Mouse (Mus musculus) limb, embryonic 10.5 days (tissue): ENCODE measurements around the gene Slc3a1. TPM values are rescaled to one million over a fixed set of nuclear protein-coding genes. Genes with fewer than 3 reads are reported as not detected.

Experiments used
- DNase-seq: peaks from one replicate; pipeline ENCODE4 v3.0.0-alpha.2; 2017; ENCODE audit warnings: low spot score
- H3K27ac ChIP-seq: fragments of 300-500 bp; sonication (generic); 2 replicates; pipeline ENCODE4 v1.5.1; 2016; ENCODE audit warnings: mild to moderate bottlenecking
- H3K27me3 ChIP-seq: fragments of 300-500 bp; sonication (generic); 2 replicates; pipeline ENCODE4 v1.6.1; 2016; ENCODE audit warnings: low read depth, mild to moderate bottlenecking; ENCODE audit not compliant: poor library complexity, severe bottlenecking
- H3K36me3 ChIP-seq: fragments of 300-500 bp; sonication (generic); 2 replicates; pipeline ENCODE4 v1.6.1; 2016; ENCODE audit warnings: mild to moderate bottlenecking, moderate library complexity
- H3K4me1 ChIP-seq: fragments of 300-500 bp; sonication (generic); 2 replicates; pipeline ENCODE4 v1.6.1; 2016
- H3K4me3 ChIP-seq: fragments of 300-500 bp; sonication (generic); 2 replicates; pipeline ENCODE4 v1.5.1; 2016; ENCODE audit warnings: mild to moderate bottlenecking, moderate library complexity
- H3K9me3 ChIP-seq: fragments of 300-500 bp; sonication (generic); replicated peaks from 2 replicates; pipeline ENCODE4 v1.6.1; 2016; ENCODE audit warnings: mild to moderate bottlenecking
- WGBS: fragments of 180-500 bp; shearing (Covaris S2); methylation state at CpG from one replicate; pipeline ENCODE4 v1.1.7; 2016; 5-methylcytosine and 5-hydroxymethylcytosine counted together
- polyA plus RNA-seq: library from polyadenylated mRNA; unstranded; fragments of >200 nt; fragmentation: Nextera tagmentation; extraction: Ambion mirVana; gene quantifications from 2 replicates; pipeline ENCODE4 v1.2.1, GENCODE M21; 2016

Slc3a1 gene
- polyA plus RNA-seq, 1 experiment from 2014 or later = 0.45 TPM

DNA sequence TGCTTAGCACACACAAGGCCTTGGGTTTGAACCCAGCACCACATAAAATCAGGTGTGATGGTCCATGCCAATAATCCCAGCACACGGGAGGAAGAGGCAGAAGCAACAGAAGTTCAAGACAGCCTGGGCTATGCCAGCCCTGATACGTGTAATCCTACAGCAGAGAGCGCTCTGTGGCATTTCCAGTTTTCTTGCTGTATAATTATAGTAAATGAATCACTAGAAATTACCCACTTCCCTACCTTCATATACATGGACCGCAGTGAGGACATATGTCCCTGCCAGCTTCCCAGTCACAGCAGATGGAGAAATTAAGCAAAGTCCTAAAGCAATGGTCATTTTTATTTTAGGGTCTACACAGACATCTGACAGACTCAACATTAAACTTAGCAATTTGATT lies 45.9 kb downstream of the Slc3a1 start:
- WGBS = 93% methylated on average over 4 of the region's 4 CpGs

DNA sequence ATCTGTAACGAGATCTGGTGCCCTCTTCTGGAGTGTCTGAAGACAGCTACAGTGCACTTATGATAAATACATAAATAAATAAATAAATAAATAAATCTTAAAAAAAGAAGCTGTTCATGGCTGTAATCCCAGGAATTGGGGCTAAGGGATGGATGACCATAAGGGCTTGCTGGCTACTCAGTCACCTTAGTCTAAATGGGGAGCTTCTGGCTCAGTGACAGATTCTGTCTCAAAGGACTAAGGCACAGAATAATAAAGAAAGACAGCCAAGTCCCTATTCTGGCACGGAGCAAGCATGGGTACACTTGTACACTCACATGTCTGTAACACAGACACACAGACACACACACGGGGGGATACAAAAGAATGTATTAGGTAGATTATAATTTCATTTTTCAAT lies 51.1 kb downstream of the Slc3a1 start:
- WGBS = 97% methylated on average over 3 of the region's 3 CpGs
- H3K36me3 ChIP-seq = peaks cover 54% of the 10 kb centered on the region
- no peak for DNase-seq
- no peak overlapping the region for H3K27ac ChIP-seq
- H3K9me3 ChIP-seq = no peaks in the 10 kb centered on the region
- H3K4me1 ChIP-seq = no peaks in the 10 kb centered on the region
- no peaks in the 10 kb centered on the region for H3K27me3 ChIP-seq
- no peak overlapping the region for H3K4me3 ChIP-seq

More for the DNA sequence above, 45.9 kb downstream of the Slc3a1 start:
- no peak for DNase-seq
- Histone ChIP-seq H3K4me1 (no peaks in the 10 kb centered on the region), H3K36me3 (peaks cover 67% of the 10 kb centered on the region), H3K9me3 (no peaks in the 10 kb centered on the region), H3K27ac (no peak overlapping the region), H3K4me3 (no peak overlapping the region), H3K27me3 (no peaks in the 10 kb centered on the region)

DNA sequence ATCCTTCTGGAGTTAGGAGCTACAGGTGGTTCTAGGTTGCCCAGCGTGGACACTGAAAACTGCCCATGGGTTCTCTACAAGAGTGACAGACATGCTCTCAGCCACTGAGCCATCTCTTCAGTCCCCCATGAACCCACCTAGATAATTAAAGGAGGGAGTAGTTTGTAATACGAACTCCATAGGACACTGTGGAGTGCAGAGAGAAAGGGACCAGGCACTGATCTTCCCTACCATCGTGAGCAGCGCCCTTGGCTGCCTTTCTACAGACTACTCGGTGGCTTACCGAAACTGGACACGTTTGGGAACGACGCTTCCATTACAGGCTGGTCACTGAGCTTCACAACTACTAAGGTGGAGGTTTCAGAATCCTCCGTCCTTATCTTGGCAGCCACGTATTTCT lies 52.6 kb downstream of the Slc3a1 start:
- Histone ChIP-seq H3K27ac (no peak overlapping the region), H3K27me3 (no peaks in the 10 kb centered on the region), H3K36me3 (peaks cover 47% of the 10 kb centered on the region), H3K4me1 (no peaks in the 10 kb centered on the region), H3K4me3 (no peak overlapping the region), H3K9me3 (no peaks in the 10 kb centered on the region)
- no peak for DNase-seq
- 94% methylated on average over 11 of the region's 11 CpGs for WGBS

DNA sequence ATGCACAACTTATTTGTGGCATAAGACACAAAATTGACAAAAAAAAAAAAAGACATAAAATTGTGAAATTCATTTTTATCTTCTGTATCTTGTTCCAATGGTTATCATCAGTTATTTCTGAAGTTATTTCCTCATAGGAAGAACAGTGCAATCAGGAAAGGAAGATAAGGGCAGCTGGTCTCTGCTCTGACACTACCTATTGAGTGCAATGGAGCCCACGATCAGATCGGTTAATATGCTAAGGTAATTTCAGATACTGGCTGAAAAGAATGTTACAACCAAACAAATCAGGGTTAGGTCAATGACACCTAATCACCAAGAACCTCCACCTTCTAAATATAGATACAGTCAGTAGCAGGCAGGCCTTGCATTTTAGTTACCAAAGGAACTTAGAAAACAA lies 57.2 kb downstream of the Slc3a1 start:
- Histone ChIP-seq H3K36me3 (peaks cover 11% of the 10 kb centered on the region), H3K27me3 (no peaks in the 10 kb centered on the region), H3K4me1 (peaks cover 8% of the 10 kb centered on the region), H3K4me3 (no peak overlapping the region), H3K9me3 (no peaks in the 10 kb centered on the region), H3K27ac (no peak overlapping the region)
- DNase-seq = no peak
- WGBS = 93% methylated on average over 2 of the region's 2 CpGs

DNA sequence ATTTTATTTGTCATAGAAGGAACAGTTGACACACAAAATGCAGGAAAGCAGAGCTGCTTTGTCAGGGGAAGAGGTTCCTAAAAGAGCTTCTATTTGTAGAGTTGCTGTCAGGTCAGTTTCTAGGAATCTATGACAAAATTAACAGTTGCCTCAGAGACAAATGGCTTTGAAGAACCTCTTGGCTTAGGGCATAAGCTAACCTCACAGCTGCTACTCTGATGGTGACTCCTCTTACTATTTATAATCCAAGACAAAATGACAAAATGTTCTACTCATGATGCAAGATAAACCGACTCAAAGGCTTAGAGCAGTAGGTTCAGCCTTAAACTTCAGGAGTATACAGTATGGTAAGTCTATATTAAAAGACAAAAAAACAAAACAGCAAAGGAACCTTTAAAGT lies 58.3 kb downstream of the Slc3a1 start:
- 0 out of 2 replicates have a peak, but pooled peaks cover 4% of the 10 kb centered on the region for H3K36me3 ChIP-seq
- H3K4me1 ChIP-seq = peaks cover 14% of the 10 kb centered on the region
- no peaks in the 10 kb centered on the region for H3K27me3 ChIP-seq
- no peak for DNase-seq
- H3K27ac ChIP-seq = no peak overlapping the region
- H3K4me3 ChIP-seq = no peak overlapping the region
- 92% methylated on average over 1 of the region's 1 CpGs for WGBS
- no peaks in the 10 kb centered on the region for H3K9me3 ChIP-seq

DNA sequence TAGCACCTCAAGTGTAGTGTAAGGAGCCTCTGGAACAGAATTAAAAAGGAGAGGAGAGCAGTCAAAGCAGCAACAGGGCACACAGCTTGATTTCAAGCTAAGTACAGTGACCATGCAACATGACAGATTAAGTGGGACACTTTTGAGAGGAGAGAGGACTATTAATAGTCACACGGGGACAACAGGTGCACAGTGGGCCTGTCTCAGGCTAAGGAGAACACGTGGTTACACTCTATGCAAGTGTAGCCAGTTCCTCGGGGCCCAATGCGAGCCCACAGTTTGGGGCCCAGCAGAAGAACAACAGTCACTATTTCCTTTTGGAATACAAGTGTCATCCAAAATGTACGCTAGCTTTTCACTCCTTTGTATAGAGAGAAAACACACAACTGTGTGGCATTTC lies 59.4 kb downstream of the Slc3a1 start:
- Histone ChIP-seq H3K36me3 (0 out of 2 replicates have a peak, but pooled peaks cover 4% of the 10 kb centered on the region), H3K9me3 (no peaks in the 10 kb centered on the region), H3K27me3 (no peaks in the 10 kb centered on the region), H3K4me3 (no peak overlapping the region), H3K27ac (no peak overlapping the region), H3K4me1 (peaks cover 20% of the 10 kb centered on the region)
- DNase-seq = no peak
- WGBS = 90% methylated on average over 5 of the region's 5 CpGs

DNA sequence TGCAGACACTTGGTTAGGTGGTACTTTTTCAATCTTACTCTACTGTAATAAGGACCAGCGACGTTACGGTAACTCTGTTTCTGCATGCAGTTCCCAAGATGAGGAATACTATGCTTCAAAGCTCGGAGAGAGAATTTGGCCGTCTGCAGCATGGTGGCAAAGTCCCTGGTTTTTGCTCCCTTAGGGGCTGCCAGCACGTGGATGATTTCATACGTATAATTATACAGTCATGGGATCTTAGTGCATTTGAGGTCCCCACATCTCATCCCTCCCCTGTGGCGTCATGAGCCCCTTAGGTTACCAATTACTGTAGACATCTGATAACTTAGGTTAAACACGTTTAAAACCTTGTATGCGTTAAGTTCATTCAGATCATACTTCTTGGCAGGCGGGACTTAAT lies 60.2 kb downstream of the Slc3a1 start:
- Histone ChIP-seq H3K4me3 (no peak overlapping the region), H3K9me3 (no peaks in the 10 kb centered on the region), H3K4me1 (peaks cover 20% of the 10 kb centered on the region), H3K27ac (no peak overlapping the region), H3K27me3 (no peaks in the 10 kb centered on the region), H3K36me3 (no peaks in the 10 kb centered on the region)
- 89% methylated on average over 11 of the region's 11 CpGs for WGBS
- no peak for DNase-seq

DNA sequence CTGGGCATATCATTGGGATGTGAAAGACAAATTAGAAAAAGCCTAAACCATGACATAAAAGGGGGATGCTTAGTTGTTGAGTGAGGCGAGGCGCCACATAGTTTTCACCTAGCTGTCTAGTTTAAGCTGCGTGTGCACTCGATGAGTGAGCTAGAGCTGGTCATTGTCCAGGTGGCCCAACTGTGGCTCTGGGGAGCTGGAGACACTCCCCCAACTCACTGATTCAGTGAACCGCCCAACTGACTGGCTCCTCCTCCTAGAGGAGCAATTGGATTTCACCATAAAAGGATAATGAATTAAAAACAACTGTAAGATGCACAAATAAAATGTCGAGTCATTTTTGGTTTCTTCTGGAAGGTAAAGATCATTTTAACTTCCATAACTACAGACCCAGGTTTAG lies 60.8 kb downstream of the Slc3a1 start:
- Histone ChIP-seq H3K27ac (no peak overlapping the region), H3K4me3 (peak overlapping the region; percentile 71), H3K4me1 (peaks cover 20% of the 10 kb centered on the region), H3K9me3 (no peaks in the 10 kb centered on the region), H3K27me3 (no peaks in the 10 kb centered on the region), H3K36me3 (no peaks in the 10 kb centered on the region)
- 62% methylated on average over 6 of the region's 6 CpGs for WGBS
- DNase-seq = no peak

DNA sequence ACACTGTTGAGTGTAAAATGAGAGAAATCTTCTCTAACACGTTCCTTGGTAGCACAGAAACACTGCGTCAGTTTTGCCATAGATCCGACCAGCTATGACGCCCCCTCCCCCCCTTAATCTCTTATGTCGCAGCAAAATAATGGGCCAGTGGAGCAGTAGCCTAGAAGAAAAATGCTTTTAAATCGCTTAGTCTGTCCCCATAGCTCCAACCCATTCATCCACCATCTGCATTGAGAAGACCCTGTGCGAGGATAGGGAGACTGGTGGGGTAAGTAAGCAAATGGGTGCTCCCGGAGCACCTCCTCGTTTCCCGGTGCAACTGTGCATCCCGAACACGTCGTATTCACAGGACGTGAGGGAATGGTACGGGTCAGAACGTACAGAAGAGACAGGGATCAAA lies 61.4 kb downstream of the Slc3a1 start:
- Histone ChIP-seq H3K36me3 (no peaks in the 10 kb centered on the region), H3K9me3 (no peaks in the 10 kb centered on the region), H3K4me3 (peak overlapping the region; percentile 71), H3K4me1 (peaks cover 20% of the 10 kb centered on the region), H3K27ac (peak overlapping the region; percentile 87), H3K27me3 (no peaks in the 10 kb centered on the region)
- no peak for DNase-seq
- 1% methylated on average over 16 of the region's 16 CpGs for WGBS

DNA sequence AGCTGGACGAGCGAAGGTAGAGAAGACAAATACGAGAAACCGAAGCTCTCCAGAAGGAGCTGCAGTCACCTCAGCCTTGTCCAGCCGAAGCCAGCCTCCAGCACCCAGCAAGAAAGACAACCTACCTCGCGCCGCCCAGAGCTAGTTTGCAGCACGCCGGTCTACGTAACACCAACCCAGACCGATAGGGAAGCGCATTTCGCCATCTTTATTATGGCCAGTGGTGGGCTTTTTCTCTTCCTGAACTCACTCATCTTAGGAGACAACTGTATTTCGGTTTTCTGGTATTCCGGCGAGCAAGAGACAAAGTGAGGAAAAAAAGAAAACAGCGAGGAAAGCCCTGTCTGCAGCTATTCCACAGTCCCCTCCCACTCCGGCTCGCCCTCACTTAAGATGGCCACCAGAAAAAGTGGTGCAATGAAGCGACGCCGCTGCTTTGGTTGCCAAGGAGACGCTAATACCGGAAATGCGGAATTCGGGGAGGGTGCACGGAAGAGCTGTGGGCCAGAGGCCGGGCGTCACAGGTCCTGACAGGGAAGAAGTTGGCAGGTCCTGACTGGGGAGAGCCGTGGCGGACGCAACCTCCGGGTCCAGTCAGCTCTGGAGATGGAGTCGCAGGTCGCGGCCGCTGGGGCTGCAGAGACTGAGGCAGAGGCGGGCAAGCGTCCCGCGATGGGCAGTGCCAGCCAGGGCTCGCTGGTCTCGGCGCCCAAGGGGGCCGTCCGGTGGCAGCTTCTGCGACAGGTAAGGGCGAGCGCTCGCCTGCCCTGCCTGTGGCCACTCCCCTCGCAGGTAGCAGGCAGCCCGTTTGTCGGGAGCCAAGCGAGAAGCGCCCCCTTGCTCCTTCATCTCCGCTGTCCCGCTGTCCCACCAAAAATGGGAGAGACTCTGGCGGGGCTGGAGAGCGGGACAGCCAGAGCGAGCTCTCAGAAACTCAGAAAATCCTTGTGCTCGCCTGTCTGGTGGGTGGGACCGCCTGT lies 62.2 kb downstream of the Slc3a1 start, which contains the start of the genes Prepl and Camkmt:
Prepl (minus strand) TSS at position 122 of the 980 bp plus-strand sequence.
Camkmt (plus strand) TSS at position 433 of the 980 bp plus-strand sequence.
- DNase-seq = peak; percentile 99
- Histone ChIP-seq H3K36me3 (no peaks in the 10 kb centered on the region), H3K4me3 (peak within 1 kb of the TSS; percentile 71), H3K4me1 (peaks cover 20% of the 10 kb centered on the region), H3K27ac (peak within 1 kb of the TSS; percentile 87), H3K9me3 (no peaks in the 10 kb centered on the region), H3K27me3 (no peaks in the 10 kb centered on the region)
- under 1% methylated on average over 63 of the region's 63 CpGs for WGBS

DNA sequence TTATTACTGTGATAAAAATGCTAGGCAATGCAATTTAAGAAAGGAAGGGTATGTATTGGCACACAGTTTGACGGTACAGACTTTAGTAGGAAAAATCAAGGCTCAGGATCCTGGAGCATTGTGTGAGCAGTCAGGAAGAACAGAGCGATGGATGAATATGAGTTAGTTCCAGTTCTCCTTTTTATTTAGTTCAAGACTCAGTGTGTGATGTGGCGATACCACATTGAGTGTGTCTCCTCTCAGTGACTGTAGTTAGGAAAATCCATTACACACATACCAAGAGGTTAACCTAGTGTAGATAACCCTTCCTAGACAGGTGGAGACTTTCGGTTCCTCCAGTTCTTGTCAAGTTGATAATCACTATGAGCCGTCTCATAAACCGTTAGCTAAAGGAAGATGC lies 63.6 kb downstream of the Slc3a1 start:
- Histone ChIP-seq H3K9me3 (no peaks in the 10 kb centered on the region), H3K27me3 (no peaks in the 10 kb centered on the region), H3K4me3 (peak overlapping the region; percentile 71; the same call in 1 of the 2 replicates), H3K4me1 (peaks cover 20% of the 10 kb centered on the region), H3K27ac (no peak overlapping the region), H3K36me3 (no peaks in the 10 kb centered on the region)
- no peak for DNase-seq
- whole genome bisulfite sequencing = 92% methylated on average over 6 of the region's 6 CpGs

DNA sequence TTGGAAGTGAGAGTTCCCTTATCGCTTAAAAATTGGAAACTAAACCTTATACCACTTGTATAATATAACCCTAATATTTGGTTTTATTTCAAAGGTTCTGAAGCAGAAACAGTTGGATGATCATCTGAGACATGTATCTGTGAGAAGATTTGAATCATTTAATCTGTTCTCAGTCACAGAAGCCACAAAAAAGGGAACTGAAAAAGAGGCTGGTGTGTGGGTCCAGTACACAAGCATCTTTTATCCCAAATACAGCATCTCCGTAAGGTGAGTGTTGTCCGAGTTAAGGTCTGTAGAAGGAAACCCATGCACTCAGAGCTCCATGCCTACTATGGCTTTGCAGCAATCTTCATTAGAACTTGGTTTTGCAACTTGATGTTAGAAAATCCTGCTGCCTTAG lies 68.2 kb downstream of the Slc3a1 start:
- Histone ChIP-seq H3K4me3 (no peak overlapping the region), H3K36me3 (peaks cover 28% of the 10 kb centered on the region), H3K4me1 (peaks cover 7% of the 10 kb centered on the region), H3K9me3 (no peaks in the 10 kb centered on the region), H3K27ac (no peak overlapping the region), H3K27me3 (no peaks in the 10 kb centered on the region)
- 94% methylated on average over 3 of the region's 3 CpGs for WGBS
- no peak for DNase-seq

DNA sequence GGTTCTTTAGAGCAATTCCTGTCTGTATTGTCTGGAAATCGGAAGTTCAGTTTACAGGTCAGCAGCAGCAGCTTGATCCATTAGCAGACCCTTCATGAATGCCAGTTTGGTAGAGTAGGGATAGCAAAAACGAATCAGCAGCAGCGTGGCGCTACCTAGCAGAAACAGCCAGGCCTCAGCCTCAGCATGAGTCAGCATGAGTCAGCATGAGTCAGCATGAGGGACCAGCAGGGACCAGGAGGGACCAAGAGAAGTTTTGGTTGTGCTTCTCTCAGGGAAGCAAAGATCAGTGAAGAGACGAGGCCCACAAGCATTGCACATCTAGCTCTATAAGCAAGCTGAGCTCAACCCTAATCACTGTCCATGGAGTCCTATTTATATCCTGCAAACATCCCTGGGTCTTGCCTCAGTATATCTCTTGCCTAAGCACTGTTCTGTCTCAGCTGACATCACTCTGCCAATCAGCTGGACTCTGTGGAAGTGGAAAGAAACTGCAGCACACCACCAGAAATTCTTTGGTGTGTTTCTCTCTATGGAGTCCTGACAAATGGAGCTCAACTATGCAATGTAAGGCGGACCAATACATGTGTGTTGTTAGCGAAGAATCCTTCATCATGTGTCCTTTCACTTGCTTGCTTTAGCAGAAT lies 70.6 kb downstream of the Slc3a1 start:
- no peak overlapping the region for H3K4me3 ChIP-seq
- H3K4me1 ChIP-seq = no peaks in the 10 kb centered on the region
- no peak for DNase-seq
- H3K36me3 ChIP-seq = peaks cover 28% of the 10 kb centered on the region
- H3K27me3 ChIP-seq = no peaks in the 10 kb centered on the region
- no peak overlapping the region for H3K27ac ChIP-seq
- WGBS = 94% methylated on average over 7 of the region's 7 CpGs
- H3K9me3 ChIP-seq = no peaks in the 10 kb centered on the region
